Mouse (Mus musculus) naive thymus-derived CD4-positive, alpha-beta T cell, adult 2 months (primary cell): ENCODE data around the gene Dcst2.
A peak's percentile ranks its signal among the peaks of the same experiment; 100 is the strongest.

Experiments
- DNase-seq: peaks from one replicate; pipeline ENCODE4 v3.0.0-alpha.2; 2011; ENCODE audit warnings: low read depth

Dcst2 gene

GRCm38 (mm10) chr3:89388134-89388881 lies 26.5 kb downstream of the Dcst2 start:
- DNase-seq = peak; percentile 35

- peak; percentile 88 for DNase-seq
Observed at GRCm38 (mm10) chr3:89388901-89389740, 27.3 kb downstream of the Dcst2 start.

DNA sequence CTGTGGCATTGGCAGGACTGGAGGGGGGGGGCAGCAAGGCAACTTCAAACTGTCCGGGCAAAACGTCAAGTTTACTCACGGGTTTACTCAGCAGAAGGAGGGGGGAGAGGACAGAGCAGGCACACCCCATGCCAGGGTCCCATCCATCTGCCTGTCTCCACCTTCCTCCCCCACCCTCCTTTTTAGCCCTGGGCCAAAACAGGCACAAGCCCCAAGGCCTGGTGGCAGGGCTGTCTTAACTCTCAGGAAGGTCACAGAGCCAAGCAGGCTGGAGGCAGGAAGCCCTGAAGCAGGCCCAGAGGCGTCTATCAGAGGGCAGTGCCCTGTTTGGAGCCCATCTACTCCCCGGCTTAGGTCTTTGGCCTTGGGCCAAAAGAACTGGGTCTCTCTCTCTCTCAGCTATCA lies 28.3 kb downstream of the Dcst2 start:
- no peak for DNase-seq

- peak; percentile 64 for DNase-seq
Observed at GRCm38 (mm10) chr3:89390699-89391662, 29.2 kb downstream of the Dcst2 start.

DNA sequence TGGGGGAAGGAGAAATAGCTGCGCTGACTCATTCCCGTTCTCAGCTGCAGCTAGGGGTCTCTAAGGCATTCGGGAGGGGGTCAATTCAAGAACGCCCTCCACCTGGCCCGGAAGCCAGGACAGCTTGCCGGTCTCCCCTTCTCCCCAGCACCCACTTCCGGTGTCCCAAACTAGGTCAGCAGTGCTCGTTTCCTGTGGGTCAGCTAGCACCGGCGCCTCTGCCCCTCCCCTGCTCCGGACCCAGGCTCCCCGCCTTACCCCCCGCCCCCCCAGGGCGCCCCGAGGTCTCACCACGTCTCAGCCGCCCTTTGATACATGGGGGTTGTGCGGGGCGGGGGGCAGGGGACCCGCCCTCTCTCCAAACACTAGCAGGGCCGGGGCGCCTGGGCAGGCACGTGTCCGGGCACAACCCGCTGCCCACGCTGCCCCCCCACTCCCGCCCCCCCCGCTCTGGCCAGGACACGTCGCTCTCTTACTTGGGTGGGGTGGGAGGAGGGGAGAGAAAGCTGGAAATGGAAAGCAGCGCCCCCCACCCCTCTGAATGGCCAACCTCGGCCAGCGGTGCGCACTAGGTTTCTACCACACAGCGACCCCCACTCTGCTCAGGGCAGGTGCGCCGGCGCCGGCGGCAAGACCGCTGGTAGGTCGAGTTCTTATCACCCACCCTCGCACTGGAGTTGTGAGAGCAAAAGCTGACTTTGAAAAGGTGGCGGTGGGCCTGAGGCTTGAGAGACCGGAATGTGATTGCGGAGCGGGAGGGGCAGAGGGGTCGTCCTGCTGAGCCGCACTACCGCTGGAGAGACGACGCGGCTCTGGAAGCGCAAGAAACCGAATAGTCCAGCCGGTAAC lies 30.1 kb downstream of the Dcst2 start:
- DNase-seq = peak; percentile 46

- DNase-seq = peak; percentile 55
Observed at GRCm38 (mm10) chr3:89392871-89393311, 31.1 kb downstream of the Dcst2 start.

DNA sequence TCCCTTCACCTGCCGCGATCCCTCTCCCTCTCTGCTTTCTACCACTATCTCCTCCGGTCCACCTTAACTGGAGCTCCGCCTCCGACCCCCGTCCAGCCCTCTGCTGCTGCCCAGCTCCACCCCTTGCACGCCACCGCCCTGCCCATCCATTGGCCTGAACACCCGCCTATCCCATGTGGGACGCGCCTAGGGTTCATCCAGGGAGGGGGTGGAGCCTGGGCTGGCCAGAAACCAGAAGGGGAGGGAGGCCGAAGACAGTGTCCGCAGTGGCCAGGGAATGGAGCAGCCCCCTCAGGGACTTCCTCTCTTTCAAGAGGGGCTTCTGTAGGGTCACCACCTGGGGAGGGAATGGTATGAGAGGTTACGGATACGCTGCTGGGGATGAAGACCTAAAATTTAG lies 31.8 kb downstream of the Dcst2 start:
- peak; percentile 93 for DNase-seq

DNA sequence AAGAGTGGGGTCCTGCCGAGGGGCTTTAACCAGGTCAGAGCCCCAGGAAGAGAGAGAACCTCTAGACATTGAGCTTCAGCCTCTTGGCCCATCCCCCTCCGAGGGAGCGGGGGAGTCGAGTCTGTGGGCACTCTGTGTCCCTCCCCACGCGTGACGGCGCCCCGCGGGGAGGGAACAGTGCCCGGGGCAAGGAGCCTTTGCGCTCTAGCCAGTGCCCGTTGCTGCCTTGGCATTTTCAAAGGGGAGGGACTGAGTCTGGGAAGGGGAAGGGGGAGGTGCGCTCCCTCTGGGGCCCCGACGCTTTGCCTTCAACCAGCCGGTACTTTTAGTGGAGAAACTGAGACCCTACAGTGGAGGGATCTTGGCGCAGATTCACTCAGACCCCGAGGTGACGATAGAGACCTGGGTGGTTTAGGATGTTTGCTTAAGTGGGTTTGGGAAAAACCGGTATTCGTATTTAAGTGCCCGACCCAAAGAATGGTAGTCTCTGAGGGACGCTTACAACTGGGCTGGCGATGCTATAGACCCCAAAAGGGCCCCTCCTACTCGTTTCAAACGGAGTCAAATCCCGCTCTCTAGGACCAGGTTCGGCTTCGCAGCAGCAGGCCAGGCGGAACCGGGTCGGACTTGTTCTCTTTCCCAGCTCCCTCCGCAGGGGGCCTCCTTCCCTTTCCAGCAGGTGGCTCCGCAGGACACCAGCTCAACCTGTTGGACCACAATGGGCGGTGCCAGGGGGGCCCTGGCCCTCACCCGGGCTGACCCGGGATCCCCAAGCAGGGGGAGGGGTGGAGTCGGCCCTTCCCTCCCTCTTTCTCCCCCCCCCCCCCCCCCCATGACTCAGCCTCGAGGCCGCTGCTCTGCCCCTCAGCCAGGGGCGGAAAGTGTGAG lies 32.5 kb downstream of the Dcst2 start, which contains the start of gene Zbtb7b:
Gene Zbtb7b (minus strand): TSS at position 771 of the 888 bp plus-strand sequence.
- peak; percentile 72 for DNase-seq

- DNase-seq = no peak
Observed at GRCm38 (mm10) chr3:89394894-89395256, 33.1 kb downstream of the Dcst2 start.

DNA sequence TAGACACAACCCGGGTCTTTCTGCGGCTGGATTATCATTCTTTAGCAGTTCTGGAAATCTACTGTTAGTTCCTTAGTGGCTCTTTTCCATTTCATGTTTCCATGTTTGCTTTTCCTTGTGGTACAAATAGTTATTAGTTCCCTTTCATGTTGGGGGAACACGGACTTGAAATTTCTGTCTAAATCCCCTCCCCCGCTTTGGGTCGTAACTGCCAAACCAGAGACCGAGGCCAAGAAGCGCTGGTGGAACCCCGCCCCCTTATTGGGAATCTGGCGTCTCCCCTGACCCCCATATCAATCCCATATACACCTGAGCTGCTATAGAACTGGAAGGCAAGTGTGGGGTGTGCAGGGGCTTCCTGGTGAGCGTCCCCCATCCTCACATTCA lies 33.6 kb downstream of the Dcst2 start:
- DNase-seq = no peak

DNA sequence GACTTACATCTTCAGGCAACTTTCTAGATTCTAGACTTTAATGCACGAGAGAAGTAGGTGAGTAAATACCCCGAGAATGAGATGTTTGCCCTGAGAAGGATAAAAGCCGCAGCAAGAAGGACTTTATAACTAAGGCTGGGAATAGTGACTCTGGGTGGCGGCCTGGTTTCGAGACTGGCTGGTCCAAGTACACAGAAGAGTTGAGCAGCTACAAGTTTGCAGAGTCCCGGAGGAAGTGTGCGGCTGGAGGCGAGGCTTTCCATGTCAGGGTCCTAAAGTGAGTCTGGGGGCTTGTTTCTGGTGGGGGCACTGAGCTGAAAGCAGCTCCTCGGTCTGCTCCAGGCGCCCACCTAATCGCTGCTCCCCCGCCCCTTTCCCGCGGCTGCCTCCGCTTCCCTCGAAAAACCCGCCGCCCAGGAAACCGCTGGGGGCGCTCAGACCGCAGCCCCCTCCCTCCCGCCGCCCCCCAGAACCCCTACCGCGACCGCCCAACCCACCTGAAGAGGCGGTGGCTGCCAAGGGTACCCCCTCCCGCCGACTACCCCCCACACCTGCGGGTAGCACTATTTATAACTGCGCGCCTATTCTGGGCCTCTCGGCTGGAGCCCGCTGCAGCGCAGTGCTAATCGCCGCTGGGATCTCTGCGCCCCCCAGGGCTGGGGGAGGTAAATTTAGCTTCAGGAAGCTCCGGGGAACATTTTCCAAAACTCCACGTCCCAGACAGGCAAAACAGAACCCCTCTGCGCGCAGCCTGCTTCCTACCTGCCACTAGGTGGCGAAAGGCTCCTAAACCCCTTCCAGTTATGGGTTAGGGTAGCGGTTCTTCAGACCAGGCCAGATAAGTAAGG lies 34.3 kb downstream of the Dcst2 start:
- DNase-seq = peak; percentile 80

DNA sequence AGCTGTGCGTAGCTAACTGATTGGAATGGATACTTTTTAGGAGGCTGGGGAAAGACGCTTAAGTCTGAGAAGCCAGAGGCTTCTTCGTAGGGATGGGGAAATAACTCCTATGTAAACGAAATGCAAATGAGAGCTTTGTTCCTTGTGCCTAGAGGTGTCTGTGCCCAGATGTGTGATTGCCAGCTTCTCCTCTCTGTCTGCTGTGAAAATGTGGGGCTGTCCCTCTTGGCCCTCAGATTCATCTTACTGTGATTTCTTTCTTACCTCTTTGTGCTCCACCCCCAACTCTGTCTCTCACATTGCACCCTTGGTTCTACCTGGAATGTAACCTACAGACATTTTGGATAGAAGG lies 34.9 kb downstream of the Dcst2 start:
- no peak for DNase-seq

DNA sequence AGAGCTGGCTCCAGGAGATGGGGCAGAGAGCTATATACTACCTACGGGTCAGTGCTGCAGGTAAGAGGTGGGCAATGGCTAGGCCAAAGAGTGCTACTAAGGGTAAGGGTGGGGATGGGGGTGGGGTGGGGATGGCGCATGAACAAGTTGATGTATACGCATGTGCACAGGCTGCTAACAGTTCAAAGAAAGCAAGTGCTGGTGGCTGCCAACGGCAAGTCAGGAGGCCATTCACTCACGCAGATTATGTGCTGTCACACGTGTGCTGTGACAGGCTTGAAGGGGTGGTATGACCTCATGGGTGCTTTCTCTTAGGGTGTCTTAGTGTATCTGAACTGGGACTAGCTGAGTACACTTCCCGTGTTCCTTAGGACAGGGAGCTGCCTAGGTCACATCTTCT lies 39.6 kb downstream of the Dcst2 start:
- DNase-seq = no peak

DNA sequence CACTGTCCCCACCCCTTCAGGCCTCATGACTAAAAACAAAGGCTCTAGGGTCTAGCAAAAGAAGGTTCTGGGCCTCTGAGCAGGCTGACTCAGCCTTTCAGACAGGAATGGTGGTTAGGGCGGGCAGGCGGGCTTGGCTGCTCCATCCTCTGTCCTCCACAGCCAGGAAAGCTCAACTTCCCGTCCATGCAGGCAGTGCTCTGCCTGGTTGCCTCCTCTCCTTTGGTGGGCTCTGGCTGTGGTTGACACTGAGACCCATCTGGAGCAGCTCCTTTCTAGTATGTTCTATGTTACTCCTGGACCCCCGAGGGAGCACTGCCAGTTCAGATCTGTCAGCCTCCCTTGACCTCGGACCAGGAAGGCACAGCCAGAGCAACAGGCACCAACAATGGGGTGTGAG lies 40.9 kb downstream of the Dcst2 start, which contains the start of gene Lenep:
Gene Lenep (minus strand): TSS at position 101 of the 400 bp plus-strand sequence.
- DNase-seq = no peak

DNA sequence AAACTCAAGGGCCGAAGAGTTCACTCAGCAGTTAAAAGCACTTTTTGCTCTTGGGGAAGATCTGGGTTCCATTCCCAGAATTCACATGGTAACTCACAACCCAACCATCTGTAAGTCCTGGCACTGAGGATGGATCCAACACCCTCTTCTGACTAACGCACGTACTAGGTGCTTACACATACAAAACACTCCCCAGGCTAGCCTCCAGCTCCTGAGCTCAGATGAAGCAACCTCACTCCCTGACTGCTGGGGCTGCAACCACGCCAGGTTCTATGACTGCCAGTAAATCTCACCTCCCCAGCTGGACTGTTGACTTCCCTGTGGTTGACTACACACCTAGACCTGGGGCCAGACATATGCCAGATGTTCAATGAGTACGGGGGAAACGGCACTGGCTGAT lies 45.1 kb downstream of the Dcst2 start:
- no peak for DNase-seq

GRCm38 (mm10) chr3:89408448-89408847 lies 46.7 kb downstream of the Dcst2 start:
- DNase-seq = no peak

DNA sequence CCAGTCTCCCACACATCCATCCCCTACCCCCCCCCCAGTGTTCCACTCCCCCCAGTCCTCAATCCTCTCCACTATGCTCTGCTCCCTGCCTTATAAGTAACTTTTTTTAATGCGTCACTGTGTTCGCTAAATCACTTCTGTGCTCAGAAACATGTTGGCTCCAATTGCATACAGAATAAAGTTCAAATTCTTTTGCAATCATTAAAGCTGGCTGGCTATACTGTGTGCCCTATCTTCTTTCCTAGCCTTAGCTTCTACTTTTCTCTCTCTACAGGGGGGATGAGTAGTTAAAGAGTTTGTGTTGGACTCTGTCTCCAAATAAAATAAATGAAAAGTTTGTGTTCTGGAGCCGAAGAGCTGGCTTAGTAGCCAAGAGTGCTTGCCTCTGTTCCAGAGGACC lies 47.9 kb downstream of the Dcst2 start:
- DNase-seq = no peak

GRCm38 (mm10) chr3:89410864-89411263 lies 49.1 kb downstream of the Dcst2 start:
- no peak for DNase-seq
